Mouse (Mus musculus) NIH3T3 (cell line): Measurements from ENCODE around the gene Phc3.

ENCODE experiments used
- DNase-seq: peaks from one replicate; pipeline ENCODE4 v3.0.0-alpha.2; 2012; ENCODE audit warnings: low read depth

The Phc3 gene

GRCm38 (mm10) chr3:30969104-30969581 lies at the start of gene Phc3:
Gene Phc3 (minus strand): TSS chr3:30969415.
- DNase-seq, result peak; percentile 97

GRCm38 (mm10) chr3:31017652-31018051 lies 48.4 kb upstream of the Phc3 start:
- DNase-seq, result no peak

- DNase-seq, result peak; percentile 75
Observed at GRCm38 (mm10) chr3:31016594-31017196, 47.5 kb upstream of the Phc3 start.

GRCm38 (mm10) chr3:31015682-31016443 lies 46.6 kb upstream of the Phc3 start:
- no peak for DNase-seq

GRCm38 (mm10) chr3:31014374-31014773 lies 45.2 kb upstream of the Phc3 start:
- peak; percentile 85 for DNase-seq

- DNase-seq, result no peak
Observed at GRCm38 (mm10) chr3:31004320-31005209, 35.4 kb upstream of the Phc3 start.

GRCm38 (mm10) chr3:31001048-31001676 lies 31.9 kb upstream of the Phc3 start:
- DNase-seq, result no peak

GRCm38 (mm10) chr3:31000018-31000407 lies 30.8 kb upstream of the Phc3 start:
- DNase-seq, result no peak

GRCm38 (mm10) chr3:30999401-31000017 lies 30.3 kb upstream of the Phc3 start:
- DNase-seq, result peak; percentile 91

- no peak for DNase-seq
Observed at GRCm38 (mm10) chr3:30996688-30997014, 27.4 kb upstream of the Phc3 start.

- DNase-seq, result peak; percentile 58
Observed at GRCm38 (mm10) chr3:30995899-30996687, 26.9 kb upstream of the Phc3 start.

GRCm38 (mm10) chr3:30995283-30995898 lies 26.2 kb upstream of the Phc3 start, which contains the start of gene Prkci:
Gene Prkci (plus strand): TSS chr3:30995747.
- peak; percentile 97 for DNase-seq

- DNase-seq, result no peak
Observed at GRCm38 (mm10) chr3:30994859-30995258, 25.6 kb upstream of the Phc3 start.

- DNase-seq, result no peak
Observed at GRCm38 (mm10) chr3:30993066-30993573, 23.9 kb upstream of the Phc3 start.

GRCm38 (mm10) chr3:30992161-30992560 lies 22.9 kb upstream of the Phc3 start:
- no peak for DNase-seq

GRCm38 (mm10) chr3:30987396-30988318 lies 18.4 kb upstream of the Phc3 start:
- DNase-seq, result no peak

GRCm38 (mm10) chr3:30982924-30983536 lies 13.8 kb upstream of the Phc3 start:
- no peak for DNase-seq

- peak; percentile 73 for DNase-seq
Observed at GRCm38 (mm10) chr3:30981616-30982380, 12.6 kb upstream of the Phc3 start.
